Mouse (Mus musculus) NIH3T3 (cell line): ENCODE measurements at regions not wholly inside any gene's neighbourhood (a gene's known extent, or its start where the extent isn't known, plus 50 kb on each side); places are given as distances from the start of the nearest gene placed in this dataset.

ENCODE experiments used
- DNase-seq: peaks from one replicate; pipeline ENCODE4 v3.0.0-alpha.2; 2012; ENCODE audit warnings: low read depth

DNA sequence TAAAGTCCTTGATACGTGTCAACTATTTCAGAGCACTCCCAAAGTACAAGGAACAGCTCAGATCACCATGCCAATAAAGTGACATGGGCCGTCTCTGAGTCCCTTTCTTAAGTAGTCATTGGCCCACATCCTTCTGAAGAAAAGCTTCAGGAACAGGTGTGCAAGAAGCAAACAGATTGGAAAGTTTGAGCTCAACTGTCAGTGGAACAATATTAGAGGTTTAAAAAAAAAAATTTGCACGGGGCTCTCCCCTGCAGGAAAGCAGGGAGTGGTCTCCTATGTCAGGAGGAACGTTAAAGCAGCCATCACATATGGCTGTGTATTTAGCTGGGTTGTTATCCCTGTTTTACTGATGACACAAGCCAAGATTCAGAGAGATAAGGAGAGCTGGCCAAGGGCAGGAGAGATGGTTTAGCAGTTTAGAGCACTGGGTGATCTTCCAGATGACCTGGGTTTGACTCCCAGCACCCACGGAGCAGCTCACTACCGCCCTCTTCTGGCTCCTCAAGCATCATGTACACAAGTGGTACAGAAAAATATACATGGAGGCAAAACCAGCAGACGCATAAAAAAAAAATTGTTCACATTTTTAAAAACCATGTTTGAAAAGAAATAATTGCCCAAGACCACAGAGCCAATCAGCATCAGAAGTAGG lies 318.3 kb upstream of the Clint1 start:
- peak; percentile 43 for DNase-seq

DNA sequence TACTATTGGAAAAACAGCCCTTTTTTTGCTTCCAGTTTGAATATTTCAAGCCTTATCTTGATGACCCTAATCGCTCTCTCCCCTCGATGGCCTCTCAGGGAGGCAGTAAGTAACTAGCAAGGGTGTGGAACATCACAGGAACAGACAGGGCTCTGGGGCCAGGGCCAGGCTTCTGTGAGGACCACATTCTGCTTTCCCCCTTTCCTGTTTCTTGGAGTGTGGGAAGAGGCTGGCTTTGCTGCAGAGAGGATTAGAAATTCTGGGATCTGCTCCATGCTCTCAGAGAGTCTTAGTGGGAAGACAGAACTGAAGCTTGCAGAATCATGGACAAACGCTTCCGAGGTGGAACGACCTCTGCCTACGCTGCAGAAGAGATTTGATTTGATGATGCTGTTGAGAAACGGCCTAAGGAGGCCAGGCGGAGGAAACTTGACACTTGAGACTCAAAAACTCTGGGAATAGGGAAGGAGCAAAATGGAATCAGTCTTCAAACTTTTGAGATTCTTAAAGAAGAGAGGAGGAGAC lies 316.3 kb upstream of the Clint1 start:
- no peak for DNase-seq

DNA sequence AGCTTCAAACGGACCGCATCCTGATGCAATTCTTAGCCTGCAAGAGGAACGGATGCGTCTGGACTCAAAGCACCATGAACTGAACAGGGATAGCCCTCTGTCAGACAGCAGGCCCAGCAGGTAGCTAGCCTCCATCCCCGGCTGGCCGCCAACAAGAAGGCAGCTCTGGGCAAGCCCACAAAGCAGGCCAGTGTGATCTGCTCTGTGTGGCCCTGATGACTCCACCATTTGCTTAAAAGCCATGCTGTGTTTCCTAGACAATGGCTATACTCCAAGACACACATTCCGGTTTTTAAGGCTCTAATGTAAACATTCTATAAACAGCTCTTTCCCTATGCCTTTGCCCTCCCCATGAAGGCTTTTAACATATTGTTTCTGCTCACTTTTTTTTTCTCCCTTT lies 313.8 kb upstream of the Clint1 start:
- DNase-seq = peak; percentile 4

DNA sequence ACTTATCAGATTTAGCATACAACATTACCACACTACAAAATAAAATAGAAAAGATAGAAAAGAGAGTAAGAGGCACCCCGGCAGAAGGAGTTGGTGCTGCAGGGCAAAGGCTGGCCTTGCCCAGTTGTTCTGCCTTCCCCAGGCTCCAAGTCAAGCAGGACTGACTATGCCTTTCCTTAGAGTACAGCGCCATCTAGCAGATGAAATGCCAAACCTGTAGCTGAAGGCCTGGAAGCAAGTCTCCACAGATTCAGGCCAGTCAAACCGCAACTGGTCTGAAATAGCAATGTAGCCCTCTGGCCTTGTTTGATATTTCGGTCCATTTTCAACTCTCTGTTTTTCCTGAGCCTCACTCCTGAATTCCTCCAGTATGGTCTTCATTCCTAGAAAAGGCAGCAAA lies 312.4 kb upstream of the Clint1 start:
- DNase-seq = peak; percentile 83

DNA sequence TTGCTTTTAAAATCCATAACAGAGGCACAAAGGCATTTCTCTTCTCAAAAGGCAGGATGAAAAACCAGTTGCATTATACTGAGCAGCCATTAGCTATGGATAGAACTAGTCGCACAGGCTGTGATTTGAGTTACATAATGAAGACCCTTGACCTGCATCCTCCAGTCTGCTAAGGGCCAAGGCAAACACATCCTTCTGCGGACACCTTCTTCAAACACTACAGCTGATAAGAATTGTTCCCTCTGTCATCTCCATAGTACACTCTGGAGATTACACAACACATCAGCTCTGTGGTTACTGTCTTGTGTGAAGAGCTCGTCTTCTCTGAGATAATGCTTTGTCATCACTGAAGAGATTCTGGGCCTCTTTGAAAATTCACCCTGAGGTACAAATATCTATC lies 307.3 kb upstream of the Clint1 start:
- no peak for DNase-seq

DNA sequence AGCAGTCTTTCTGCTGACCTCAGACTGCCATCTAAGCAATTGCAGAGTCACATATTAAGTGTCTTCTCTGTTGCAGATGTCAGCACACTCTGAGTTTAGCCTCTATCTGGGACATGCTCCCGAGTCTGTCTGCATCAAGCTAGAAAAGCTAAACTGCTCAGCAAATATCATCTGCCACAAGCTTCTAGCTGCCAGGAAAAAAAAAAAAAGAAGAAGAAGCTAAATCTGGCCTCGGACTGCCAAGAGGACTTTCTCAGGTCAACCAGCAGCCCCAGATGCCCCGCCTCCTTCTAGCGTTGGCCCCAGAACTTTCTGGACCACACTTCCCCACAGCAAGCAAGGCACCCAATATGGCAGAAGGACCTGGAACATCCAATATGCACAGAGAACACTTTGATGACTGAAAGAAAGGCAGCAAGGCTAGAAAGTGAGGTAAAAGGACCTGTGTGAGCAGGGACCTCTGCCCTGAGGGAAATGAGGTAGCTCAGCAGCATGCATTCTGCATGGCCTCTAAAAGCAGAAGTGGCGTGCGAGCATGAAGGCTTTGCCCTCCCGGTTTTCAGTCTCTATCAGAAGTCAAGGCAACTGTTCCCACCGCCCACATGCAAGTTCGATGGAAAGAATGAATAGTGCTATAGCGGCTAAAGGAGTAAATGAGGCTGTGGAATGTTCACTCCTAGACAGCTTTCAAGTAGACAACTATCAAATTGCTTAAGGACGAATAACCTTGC lies 305.8 kb upstream of the Clint1 start:
- DNase-seq = no peak

DNA sequence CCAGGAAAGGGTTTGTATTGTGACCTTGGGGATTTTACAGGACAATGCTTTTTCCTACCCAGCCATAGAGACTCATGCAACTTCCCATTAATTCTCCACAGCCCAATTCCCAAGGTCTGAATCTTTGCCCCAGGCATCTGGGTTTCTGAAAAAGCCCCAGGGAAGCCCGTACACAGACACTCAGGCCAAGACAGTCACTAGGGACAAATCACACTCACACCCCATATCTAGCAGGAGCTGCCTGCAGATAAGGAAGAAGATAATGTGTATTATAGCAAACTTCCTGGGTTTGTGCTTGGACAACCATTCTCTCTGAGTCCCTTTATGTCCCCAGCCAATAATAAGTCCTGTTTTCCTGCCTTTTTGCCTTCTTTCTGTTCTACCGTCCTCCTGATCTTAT lies 305.0 kb upstream of the Clint1 start:
- no peak for DNase-seq

DNA sequence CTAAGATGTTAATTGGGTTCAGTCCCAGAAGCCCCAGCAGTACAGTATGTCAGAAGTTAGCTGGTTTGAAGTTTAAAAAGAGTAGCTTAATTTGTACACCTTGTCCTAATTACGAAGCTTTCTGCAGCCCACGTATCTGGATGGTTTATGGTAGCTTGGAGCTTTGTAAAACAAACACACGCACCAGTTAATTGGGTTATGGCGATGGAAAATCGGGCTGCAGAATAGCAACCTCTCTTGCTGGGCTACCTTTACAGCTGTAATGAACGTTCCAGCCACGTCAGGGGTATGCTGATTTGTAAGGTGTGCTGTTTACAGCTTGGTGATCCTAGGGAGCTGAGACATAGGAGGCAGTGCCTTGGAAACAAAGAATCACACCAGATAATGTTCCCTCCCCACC lies 301.5 kb upstream of the Clint1 start:
- DNase-seq = no peak

DNA sequence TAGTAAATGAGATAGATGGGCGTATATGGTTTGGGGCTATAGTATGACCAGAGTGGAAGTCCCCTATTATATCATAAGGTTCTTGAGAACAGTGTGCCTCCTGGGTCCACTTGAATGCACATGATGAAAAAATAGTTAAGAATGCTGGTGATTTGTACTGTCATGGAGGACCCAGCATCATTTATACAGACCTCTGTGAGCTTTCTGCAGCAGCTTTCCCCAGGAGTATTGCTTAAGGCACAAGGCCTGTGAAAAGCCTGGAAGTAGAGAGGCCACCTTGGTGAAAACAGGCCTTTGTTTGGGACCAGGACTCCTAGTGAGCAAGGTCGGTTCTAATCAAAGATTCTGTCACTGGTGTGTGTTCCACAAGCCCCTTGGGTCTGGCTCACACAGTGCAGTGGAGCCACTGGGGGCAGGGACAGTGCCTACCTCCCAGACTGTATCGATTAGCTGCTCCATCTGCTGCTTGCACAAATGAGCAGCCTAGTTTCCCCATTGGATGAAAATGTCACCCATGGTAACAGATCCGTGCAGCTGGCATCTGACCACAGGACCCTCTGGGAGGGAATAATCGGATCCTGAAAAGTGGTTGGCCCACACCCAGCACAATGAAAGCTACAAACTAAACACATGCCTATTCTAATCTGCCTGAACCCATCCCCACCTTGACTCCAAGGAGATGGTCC lies 274.2 kb upstream of the Clint1 start:
- no peak for DNase-seq

DNA sequence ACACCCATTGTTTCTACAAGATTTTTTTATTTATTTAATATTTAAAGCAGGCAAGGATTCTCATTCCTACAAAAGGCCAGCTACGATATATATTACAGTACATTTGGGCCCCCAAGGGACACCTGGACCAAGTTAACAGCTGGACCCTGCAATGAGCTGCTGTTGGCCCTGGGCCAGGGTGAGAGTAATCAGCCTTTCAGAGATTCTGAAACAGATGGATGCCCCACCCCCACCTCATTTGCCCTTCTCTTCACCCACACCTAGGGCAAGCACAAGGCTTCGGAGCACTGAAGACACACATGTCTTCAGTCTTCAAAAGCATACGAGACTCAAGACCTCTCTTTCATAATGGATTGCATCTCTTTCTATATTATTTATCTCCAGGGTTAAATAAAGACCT lies 259.5 kb upstream of the Clint1 start:
- no peak for DNase-seq

DNA sequence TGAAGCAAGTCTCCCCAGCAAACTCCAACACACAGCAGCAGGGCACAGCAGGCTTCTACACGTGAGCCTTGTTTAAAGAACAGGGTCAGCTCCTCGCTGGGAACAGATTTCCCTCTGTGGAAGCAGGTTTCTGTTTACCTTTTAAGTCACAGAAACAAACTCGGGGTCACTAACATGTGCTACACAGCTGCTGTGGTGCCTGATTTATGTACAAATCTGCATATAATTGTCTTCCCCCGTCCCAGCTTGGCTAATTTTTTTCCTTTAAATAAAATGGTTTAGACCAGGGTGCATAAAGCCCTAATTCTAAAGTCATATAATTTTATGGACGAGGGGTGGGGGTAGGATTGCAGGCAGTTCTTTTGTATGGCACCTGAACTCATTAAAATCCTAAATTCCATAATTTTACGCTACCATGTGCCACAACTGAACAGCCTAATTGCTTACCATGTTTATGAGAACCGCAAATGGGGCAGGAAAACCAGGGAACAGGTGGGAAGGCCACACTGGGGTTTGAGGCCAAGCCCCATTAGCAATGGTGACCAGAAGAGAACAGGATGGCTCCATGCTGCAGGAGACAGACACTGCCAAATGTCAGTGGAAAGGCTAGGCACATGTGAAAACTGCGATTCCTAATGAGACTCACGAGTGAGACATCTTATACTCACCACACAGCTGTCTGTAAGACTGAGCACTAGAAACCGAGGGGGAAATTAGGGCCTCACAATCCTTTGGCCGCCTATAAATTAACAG lies 258.8 kb upstream of the Clint1 start:
- no peak for DNase-seq

DNA sequence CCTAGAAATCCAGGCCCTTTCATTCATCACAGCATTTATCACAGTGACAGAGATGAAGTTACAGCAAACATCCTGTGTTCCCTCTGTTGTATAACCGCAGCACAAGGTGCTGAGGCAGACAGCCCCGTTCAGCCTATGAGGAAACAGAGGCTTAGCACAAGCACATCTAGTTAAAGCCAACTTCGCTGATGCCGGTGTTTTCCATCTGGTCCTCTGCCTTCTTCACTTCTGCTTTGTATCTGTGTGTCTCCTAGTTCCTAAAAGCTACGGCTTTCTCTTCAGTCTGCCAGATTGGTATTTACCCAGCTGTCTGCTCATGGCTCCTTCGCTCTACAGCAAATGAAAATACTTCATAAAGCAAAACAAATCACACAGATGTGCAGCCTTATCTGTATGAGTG lies 256.5 kb upstream of the Clint1 start:
- no peak for DNase-seq

DNA sequence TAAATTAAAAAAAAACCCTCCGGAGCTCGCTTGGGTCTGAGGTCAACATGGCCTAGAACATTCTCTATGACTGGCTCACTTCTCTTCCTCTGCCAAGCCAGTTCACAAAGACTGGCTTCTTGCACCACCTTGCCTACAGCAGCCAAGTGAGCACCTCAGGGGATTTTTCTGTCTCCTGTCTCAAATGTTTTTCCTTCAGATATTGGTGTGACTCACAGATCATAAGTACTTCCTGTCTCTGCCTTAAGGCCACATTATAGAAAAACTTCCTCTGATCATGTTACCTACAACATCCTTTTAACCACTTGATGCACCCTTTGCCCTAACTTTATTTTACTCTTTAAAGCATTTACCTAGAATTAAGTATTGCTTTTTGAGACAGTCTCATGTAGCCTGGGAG lies 230.0 kb upstream of the Clint1 start:
- peak; percentile 7 for DNase-seq

DNA sequence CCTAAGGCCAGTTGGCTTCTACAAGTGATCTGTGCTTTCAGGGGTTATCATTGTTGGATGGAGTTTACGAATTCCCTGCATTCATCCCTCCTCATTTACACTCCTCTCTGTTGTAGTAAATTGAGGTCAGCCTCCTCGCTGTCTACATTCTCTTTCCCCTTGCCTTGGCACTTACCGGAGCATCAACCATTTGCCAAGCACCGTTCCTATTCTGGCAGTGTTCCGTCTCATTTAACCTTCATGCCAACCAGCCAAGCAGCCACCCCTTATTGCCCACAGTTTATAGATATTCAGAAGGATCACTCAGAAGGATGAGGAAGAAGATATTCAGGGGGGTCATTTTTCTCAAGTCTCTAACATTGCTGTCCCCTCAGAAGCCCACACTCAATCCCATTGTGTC lies 229.2 kb upstream of the Clint1 start:
- DNase-seq = no peak

DNA sequence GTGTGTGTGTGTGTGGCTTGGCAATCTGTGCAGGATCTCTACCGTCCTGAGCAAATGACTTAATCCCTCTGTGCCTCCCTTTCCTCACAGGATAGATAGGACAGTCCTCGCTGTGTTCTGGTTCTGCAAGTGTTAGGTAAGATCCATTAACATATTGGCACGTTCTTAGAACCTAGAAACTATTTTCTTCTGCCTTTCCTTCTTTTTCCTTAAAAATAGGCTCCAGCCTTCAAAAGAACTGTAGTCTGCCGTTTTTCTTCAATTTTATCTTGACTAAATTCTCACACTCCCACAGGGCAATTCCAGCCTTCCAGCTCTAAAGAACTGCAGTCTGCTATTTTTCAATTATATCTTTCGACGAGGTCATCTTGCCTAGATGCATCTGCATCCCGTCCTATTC lies 227.6 kb upstream of the Clint1 start:
- no peak for DNase-seq

DNA sequence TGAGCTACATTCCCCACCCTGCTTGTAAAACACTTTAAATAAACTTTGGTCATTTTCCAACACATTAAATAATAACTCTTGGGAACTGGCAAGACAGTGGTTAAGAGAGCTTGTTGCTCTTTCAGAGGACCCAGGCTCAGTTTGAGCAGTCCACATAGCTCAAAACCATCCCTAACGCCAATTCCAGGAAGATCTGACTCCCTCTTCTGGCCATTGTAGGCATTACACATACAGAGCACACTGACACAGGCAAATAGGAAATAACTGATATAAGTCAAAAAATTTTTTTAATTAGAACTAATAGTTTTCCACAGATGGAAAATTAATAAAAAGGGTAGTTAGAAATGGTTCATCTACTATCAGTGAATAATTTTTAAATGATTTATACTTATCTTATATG lies 222.6 kb upstream of the Clint1 start:
- peak; percentile 33 for DNase-seq

DNA sequence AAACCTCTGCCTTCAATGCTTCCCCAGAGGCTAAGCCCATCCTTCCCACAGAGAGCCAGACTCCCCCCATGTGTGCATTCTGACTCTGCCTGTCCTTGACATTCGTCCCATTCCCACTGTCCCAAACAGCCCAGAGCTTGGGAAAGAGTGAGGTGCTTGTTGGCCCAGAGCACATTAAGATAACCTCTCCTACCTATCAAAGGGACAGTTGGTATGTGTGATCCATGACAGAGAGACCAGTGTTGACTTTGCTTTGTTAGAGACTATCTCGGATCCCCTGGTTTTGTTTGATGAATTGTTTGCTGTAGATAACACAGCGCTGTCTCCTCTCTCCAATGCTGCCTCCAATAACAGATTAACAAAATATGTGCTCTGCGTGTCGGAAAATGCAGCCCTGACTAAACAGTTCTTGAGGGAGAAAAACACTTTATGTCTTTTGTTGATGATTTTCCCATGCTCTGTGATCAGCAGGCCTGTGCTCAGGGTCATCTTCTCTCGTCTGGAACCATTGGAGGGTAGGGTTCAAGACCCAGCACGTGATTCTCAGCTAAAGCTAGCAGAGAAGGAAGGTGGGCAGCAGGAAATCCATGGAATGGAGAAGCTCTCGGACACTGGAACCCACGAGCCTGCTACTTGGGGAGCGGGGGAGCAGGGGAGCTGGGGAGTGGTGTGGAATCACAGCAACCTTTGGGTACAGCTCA lies 217.2 kb upstream of the Clint1 start:
- no peak for DNase-seq

DNA sequence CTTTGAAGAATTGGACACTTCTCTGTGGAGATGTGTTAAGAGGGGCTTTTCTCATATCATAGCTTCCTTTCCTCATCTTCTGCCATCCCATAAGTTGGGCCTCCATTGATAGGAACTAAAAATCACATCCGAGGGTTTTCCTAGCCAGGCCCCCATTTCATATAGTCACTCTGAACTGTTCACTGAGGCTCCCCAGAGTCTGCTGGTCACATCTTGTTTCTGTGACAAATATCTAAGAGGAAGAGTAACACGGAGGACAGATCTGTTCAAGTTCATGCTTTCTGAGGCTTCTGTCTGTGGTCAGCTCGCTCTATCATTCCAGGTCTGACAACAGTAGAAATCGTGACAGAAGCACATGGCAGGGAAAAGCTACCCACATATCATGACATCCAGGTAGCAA lies 216.0 kb upstream of the Clint1 start:
- DNase-seq = no peak

DNA sequence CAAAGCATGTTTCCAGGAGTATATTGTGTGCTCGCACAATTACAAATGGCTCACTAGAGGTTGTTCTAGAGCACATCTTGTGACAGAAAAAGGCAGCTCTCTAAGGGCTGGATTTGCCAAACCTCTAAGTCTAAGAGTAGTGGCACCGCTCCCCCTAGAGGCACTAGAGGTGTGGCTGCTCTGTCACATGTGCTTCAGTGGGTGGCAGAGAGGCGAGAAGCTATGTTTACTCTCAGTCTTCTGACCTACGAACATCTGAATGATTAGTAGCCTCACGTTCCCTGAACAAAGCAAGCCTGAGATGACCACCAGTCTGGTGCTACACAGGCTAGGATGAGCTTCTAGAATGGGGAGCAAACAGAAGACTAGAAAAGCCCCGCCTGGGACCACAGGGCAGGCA lies 212.6 kb upstream of the Clint1 start:
- DNase-seq = no peak

DNA sequence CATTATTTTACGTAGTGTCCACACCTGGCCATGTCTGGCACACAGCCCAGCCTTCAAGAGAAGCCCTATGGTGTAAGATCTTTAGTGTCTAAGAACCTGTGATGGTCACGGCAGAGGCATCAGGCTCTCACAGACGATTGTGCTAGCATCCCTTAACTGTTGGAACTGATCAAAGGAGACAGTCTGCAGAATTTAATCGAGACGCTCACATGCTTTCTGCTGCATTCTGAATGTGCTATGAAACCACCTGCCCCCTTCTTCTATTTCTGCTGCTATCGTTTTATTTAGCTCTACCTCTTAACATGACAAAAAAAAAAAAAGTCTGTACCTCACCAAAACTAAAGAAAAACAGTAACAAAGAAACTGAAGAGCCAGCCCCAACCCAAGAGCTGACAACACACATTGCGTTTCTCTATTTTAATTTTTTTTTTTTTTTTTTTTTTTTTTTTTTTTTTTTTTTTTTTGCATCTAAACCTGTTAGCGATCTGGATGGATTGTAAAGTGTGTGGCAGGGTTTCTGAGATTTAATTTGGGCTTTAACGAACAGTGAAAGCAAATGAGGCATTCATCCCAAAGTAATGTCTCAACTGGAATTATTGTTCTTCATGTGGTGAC lies 209.6 kb upstream of the Clint1 start:
- DNase-seq = no peak

DNA sequence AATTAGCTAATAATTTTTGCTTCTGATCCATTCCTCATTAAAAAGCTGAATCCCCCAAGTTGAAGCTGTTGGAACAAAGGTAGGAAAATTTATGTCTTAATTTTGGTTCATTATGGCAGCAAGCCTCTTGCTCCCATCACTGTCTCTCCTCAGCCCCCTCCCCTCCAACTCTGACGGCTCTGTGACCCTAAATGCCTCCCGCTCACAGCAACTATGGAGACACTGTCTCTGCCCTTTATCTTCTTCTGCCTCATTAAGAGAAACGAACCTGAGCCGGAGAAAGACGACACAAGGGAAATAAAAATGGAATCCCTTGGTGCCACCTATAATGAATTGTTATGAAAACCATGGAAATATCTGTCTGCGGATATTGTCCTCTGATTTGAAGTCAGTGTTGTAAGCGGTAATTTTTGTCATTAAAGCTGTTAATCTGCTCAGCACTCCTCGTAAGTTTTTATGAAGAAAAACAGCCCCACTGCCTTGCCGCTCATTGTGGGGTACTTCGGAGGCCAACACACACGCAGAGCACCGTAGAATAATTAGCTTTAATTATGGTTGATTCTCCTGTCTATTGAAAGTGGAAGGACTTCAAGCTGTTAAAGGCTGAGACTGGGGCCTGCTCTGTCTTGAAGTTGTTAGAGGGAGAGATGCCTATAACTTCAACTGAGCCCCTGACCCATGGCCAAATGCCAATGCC lies 208.1 kb upstream of the Clint1 start:
- no peak for DNase-seq
